Mouse (Mus musculus) forebrain, embryonic 11.5 days (tissue): ENCODE results near the gene Afmid. TPM values are rescaled to one million over a fixed set of nuclear protein-coding genes. Genes with fewer than 3 reads are reported as not detected.
A peak's percentile ranks its signal among the peaks of the same experiment; 100 is the strongest.

ENCODE experiments used
- ATAC-seq: fragments of 200-750 bp; cut with Nextera tagmentation; replicated peaks from 2 replicates; pipeline ENCODE4 v1.8.0; 2017; ENCODE audit warnings: moderate TSS enrichment; ENCODE audit not compliant: low FRiP score
- DNase-seq: peaks from one replicate; pipeline ENCODE4 v3.0.0-alpha.2; 2017; ENCODE audit warnings: low spot score
- H3K27ac ChIP-seq: fragments of 300-500 bp; sonication (generic); 2 replicates; pipeline ENCODE4 v1.5.1; 2014; ENCODE audit warnings: low read depth, low read length
- H3K27me3 ChIP-seq: fragments of 300-500 bp; sonication (generic); 2 replicates; pipeline ENCODE4 v1.6.1; 2014; ENCODE audit warnings: mild to moderate bottlenecking, low read length, mixed read lengths; ENCODE audit not compliant: control insufficient read depth, insufficient read depth
- H3K36me3 ChIP-seq: fragments of 300-500 bp; sonication (generic); 2 replicates; pipeline ENCODE4 v1.6.1; 2014; ENCODE audit warnings: mild to moderate bottlenecking, low read length, moderate library complexity, mixed read lengths; ENCODE audit not compliant: control insufficient read depth, insufficient read depth
- H3K4me1 ChIP-seq: fragments of 300-500 bp; sonication (generic); replicated peaks from 2 replicates; pipeline ENCODE4 v1.6.1; 2014; ENCODE audit warnings: low read length, mixed read lengths; ENCODE audit not compliant: control insufficient read depth, insufficient read depth
- H3K4me2 ChIP-seq: fragments of 300-500 bp; sonication (generic); 2 replicates; pipeline ENCODE4 v1.6.1; 2014; ENCODE audit warnings: low read depth, mild to moderate bottlenecking, low read length, moderate library complexity, mixed read lengths; ENCODE audit not compliant: severe bottlenecking
- H3K4me3 ChIP-seq: fragments of 300-500 bp; sonication (generic); 2 replicates; pipeline ENCODE4 v1.5.1; 2014; ENCODE audit warnings: low read depth, low read length
- H3K9ac ChIP-seq: fragments of 300-500 bp; sonication (generic); 2 replicates; pipeline ENCODE4 v1.6.1; 2014; ENCODE audit warnings: low read length
- H3K9me3 ChIP-seq: fragments of 300-500 bp; sonication (generic); 2 replicates; pipeline ENCODE4 v1.6.1; 2016; ENCODE audit warnings: low read length, mixed read lengths; ENCODE audit not compliant: control insufficient read depth
- WGBS: fragments of 180-500 bp; shearing (Covaris S2); extraction: QIAGEN DNeasy Blood & Tissue Kit; methylation state at CpG from one replicate; pipeline ENCODE4 v1.1.7; 2014; 5-methylcytosine and 5-hydroxymethylcytosine counted together
- polyA plus RNA-seq: library from polyadenylated mRNA; unstranded; fragments of >200 nt; fragmentation: Nextera tagmentation; extraction: Ambion mirVana; gene quantifications from 2 replicates; pipeline ENCODE4 v1.2.1, GENCODE M21; 2014

The Afmid gene
- polyA plus RNA-seq, 1 experiment from 2014 or later = 6.0 TPM

DNA sequence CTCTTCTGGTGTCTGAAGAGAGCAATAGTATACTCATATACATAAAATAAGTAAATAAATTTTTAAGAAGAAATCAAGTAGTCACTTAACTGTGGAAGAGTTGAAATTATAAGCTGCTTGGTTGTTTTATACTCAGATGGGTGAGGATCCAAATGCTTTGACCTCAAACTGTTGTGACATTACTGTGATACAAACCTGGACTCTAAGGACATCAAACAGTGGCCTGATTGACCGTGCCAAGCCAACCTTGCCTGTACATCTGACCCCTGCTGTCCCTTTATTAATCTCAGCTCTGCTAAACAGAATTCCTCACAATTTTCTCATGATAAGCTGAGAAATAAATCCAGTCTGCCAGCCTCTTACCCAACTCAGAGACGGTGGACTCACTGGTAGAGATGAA, 19.9 kb downstream of the Afmid start:
- WGBS = 82% methylated on average over 2 of the region's 2 CpGs
- no peaks in the 10 kb centered on the region for H3K27me3 ChIP-seq

DNA sequence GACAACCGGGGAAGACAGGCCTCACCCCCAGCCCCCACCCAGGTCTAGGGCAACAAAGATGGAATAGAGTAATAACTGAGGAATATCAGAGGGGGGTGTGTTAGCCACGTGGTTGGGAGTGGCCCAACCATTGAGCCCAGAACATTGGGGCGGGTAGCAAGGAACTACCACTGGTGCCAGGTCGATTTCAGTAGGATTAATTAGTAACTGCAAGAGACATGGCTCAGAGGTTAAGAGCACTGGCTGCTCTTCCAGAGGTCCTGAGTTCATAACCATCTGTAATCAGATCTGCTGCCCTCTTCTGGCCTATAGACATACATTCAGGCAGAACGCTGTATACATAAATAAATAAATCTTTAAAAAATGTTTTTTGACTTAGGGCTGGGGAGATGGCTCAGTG, 20.9 kb downstream of the Afmid start:
- no peak overlapping the region for H3K9ac ChIP-seq
- ATAC-seq = no peak
- no peaks in the 10 kb centered on the region for H3K36me3 ChIP-seq
- H3K9me3 ChIP-seq = no peaks in the 10 kb centered on the region
- peaks cover 5% of the 10 kb centered on the region for H3K4me1 ChIP-seq
- no peak overlapping the region for H3K4me2 ChIP-seq
- H3K27me3 ChIP-seq = no peaks in the 10 kb centered on the region
- 63% methylated on average over 5 of the region's 5 CpGs for WGBS
- no peak overlapping the region for H3K27ac ChIP-seq
- H3K4me3 ChIP-seq = no peak overlapping the region
- no peak for DNase-seq

More for the DNA sequence above, 19.9 kb downstream of the Afmid start:
- Histone ChIP-seq H3K9me3 (no peaks in the 10 kb centered on the region), H3K36me3 (no peaks in the 10 kb centered on the region), H3K9ac (no peak overlapping the region), H3K27ac (no peak overlapping the region), H3K4me3 (no peak overlapping the region), H3K4me1 (peaks cover 5% of the 10 kb centered on the region), H3K4me2 (no peak overlapping the region)
- ATAC-seq = no peak
- no peak for DNase-seq

DNA sequence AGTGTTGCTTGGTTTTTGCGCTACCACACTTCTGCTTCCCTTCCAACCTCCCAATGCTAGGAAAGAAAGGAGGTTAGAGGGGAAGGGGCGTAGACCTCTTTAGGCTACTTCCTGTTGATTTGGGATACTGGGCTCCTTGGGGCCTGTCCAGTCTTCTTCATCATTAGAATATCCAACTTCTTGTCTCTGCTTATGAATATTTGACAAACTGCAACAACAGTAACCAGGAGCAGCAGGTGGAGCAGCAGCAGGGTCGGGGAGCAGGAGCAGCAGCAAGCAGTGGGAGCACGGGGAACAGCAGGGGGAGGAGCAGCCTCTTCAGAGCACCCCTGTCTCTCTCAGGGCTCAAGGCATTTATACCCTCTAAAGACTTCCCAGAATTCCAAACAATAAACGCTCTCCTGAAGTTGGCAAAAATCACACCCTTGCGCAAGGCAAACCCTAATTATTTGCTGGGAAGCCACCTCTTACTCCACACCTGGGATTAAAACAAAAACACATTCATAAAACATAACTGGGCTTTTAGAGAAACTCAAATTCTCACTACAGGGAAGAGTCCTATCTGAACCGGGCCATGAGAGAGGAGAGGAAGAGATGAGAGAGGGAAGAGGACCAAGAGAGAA, 22.0 kb downstream of the Afmid start:
- no peaks in the 10 kb centered on the region for H3K27me3 ChIP-seq
- peak overlapping the region; percentile 78 for H3K9ac ChIP-seq
- 82% methylated on average over 7 of the region's 7 CpGs for WGBS
- DNase-seq (no peak), ATAC-seq (no peak)
- peaks cover 3% of the 10 kb centered on the region; the same call in 1 of the 2 replicates for H3K36me3 ChIP-seq
- H3K27ac ChIP-seq = peak overlapping the region; percentile 92; the same call in 1 of the 2 replicates
- no peaks in the 10 kb centered on the region for H3K9me3 ChIP-seq
- peaks cover 5% of the 10 kb centered on the region for H3K4me1 ChIP-seq
- H3K4me2 ChIP-seq = peak overlapping the region; percentile 59
- H3K4me3 ChIP-seq = peak overlapping the region; percentile 76; the same call in 1 of the 2 replicates

DNA sequence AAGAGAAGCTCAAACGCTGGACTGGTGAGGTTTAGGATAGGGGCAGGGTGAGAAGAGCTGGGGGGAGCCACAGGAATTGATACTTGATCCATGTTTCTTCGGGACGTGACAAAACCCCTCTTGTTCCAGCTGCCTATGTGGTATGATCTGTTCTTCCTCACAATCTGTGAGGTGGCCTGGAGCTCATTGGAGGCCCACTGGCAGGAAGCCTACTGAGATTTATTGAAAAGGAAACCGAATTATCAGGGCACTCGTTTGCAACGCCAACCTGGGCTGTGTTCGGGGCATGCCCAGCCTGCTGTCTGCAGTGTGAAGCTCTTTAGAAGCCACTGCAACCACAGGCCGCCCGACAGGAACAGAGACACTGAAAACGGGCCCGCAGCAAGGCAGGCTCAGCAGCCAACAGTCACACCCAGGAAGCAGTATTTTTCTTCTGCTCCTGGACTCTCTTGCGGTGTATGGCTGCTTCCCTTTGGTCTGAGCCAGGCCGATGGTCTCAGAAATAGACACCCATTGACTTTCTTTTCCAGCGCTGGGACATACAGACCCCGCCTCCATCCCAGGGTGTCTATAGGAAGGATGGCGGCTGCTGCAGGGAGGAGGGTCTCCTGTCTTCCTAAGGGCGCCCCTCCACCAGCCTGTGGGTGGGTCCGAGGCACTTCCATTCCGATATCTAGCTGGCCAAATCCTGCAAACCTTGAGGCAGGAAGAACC, 22.7 kb downstream of the Afmid start:
- Histone ChIP-seq H3K27me3 (no peaks in the 10 kb centered on the region), H3K9me3 (no peaks in the 10 kb centered on the region), H3K27ac (peak overlapping the region; percentile 92), H3K4me1 (peaks cover 5% of the 10 kb centered on the region), H3K9ac (peak overlapping the region; percentile 78), H3K36me3 (peaks cover 10% of the 10 kb centered on the region; the same call in 1 of the 2 replicates), H3K4me2 (peak overlapping the region; percentile 59), H3K4me3 (peak overlapping the region; percentile 76)
- ATAC-seq = peak; percentile 77
- DNase-seq = peak; percentile 71
- 13% methylated on average over 19 of the region's 19 CpGs for WGBS

DNA sequence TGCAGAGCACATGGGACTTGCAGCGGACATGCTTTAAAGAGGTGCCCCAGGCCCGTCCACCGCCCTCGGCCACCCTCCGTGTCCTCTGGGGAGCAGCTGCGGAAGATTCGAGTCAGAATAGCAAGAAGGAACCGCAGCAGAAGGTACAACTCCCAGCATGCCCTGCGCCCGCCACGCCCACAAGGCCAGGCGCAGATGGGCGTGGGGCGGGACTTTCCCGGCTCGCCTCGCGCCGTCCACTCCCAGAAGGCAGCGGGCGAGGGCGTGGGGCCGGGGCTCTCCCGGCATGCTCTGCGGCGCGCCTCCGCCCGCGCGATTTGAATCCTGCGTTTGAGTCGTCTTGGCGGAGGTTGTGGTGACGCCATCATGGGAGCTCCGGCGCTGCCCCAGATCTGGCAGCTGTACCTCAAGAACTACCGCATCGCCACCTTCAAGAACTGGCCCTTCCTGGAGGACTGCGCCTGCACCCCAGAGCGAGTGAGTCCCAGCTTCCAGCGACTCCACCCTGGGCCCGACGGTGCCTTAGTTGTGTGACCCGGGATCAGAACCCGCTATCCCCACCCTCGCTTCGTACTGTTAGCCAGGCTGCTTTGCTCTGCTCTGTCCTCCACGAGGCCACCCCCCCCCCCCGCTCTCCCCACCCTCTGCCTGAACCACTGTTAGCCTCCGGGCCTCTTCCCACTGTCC, 23.4 kb downstream of the Afmid start, which contains the start of gene Birc5:
Gene Birc5 (plus strand): TSS at position 267 of the 687 bp plus-strand sequence.
- Histone ChIP-seq H3K36me3 (peaks cover 10% of the 10 kb centered on the region; the same call in 1 of the 2 replicates), H3K4me1 (peaks cover 5% of the 10 kb centered on the region), H3K4me2 (peak within 1 kb of the TSS; percentile 59), H3K9ac (peak within 1 kb of the TSS; percentile 82), H3K9me3 (no peaks in the 10 kb centered on the region), H3K27me3 (no peaks in the 10 kb centered on the region), H3K4me3 (peak within 1 kb of the TSS; percentile 76), H3K27ac (peak within 1 kb of the TSS; percentile 92)
- WGBS = under 1% methylated on average over 51 of the region's 51 CpGs
- DNase-seq = peak; percentile 99
- ATAC-seq = peak; percentile 93

DNA sequence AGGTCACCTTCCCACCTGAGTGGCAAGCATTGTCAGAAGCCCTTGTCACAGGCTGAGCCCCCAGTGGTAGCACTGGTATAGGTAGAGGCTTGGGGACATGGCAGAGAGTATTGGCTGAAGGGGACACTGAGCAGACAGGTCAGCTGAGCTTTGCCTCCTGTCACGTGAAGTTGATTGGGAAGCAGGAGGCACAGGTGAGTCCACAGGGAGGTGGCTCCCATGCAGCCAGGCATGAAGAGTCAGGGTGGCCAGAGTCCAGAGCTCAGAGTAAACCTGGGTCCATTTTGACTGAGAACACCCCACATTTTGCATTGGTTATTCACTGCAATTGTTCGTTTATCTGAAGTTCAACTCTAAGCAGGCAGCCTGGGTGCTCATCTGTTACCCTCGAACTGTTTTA, 27.2 kb downstream of the Afmid start:
- Histone ChIP-seq H3K9me3 (no peaks in the 10 kb centered on the region), H3K27ac (no peak overlapping the region), H3K4me1 (peaks cover 5% of the 10 kb centered on the region), H3K9ac (no peak overlapping the region), H3K4me3 (no peak overlapping the region), H3K4me2 (no peak overlapping the region), H3K36me3 (peaks cover 29% of the 10 kb centered on the region), H3K27me3 (no peaks in the 10 kb centered on the region)
- 88% methylated on average over 3 of the region's 3 CpGs for WGBS
- DNase-seq (no peak), ATAC-seq (no peak)

DNA sequence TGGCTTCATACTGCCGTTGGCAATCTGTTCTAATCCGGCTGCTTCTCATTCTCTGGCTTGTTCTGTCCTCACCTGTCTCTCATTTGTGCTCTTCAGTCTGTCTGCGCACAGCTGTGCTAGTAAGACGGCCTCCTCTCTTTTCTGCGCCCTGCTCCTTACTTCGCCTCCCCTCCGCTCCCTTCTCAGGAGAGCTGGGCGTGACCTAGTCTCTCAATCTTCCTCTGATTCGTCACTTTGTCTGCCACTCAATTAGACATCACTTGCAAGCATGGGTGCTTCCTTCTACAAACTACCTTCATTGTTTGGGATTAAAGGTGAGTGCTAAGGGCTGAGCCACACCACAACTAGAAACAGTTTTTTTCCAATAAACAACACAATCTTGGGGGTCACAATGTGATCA, 28.5 kb downstream of the Afmid start:
- no peak overlapping the region for H3K4me3 ChIP-seq
- peaks cover 5% of the 10 kb centered on the region for H3K4me1 ChIP-seq
- H3K27me3 ChIP-seq = peaks cover under 1% of the 10 kb centered on the region; the same call in 1 of the 2 replicates
- ATAC-seq (no peak), DNase-seq (no peak)
- no peak overlapping the region for H3K9ac ChIP-seq
- no peaks in the 10 kb centered on the region for H3K9me3 ChIP-seq
- no peak overlapping the region for H3K4me2 ChIP-seq
- WGBS = 93% methylated on average over 9 of the region's 9 CpGs
- no peak overlapping the region for H3K27ac ChIP-seq
- peaks cover 29% of the 10 kb centered on the region for H3K36me3 ChIP-seq

DNA sequence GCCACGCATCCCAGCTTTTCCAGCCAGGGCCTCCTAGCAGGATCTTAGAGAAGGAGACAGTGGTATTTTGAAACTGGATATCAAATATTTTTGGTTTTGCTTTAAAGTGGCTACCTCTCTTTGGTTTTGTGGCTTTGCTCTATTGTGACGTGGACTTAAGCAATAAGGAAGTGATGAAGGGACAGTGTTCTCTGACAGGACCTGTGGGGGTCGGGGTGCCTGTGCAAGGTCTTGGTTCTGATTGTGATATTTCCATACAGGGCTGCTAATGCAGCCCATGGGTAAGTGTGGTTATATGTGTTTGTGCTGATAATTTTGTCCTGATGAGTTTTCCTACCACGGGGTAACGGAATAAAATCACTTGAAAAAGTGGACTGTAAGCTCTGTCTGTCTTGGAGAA, 29.6 kb downstream of the Afmid start:
- no peaks in the 10 kb centered on the region for H3K9me3 ChIP-seq
- H3K36me3 ChIP-seq = peaks cover 29% of the 10 kb centered on the region
- H3K27me3 ChIP-seq = peaks cover 9% of the 10 kb centered on the region
- no peak overlapping the region for H3K27ac ChIP-seq
- no peak overlapping the region for H3K9ac ChIP-seq
- no peak overlapping the region for H3K4me2 ChIP-seq
- 95% methylated on average over 5 of the region's 5 CpGs for WGBS
- ATAC-seq (no peak), DNase-seq (no peak)
- no peak overlapping the region for H3K4me3 ChIP-seq
- H3K4me1 ChIP-seq = peaks cover 4% of the 10 kb centered on the region
